Mouse (Mus musculus) bone marrow macrophage, adult 2 months (primary cell): Measurements from ENCODE around the gene Uvrag. TPM values are rescaled to one million over a fixed set of nuclear protein-coding genes. Genes with fewer than 3 reads are reported as not detected.
A peak's percentile ranks its signal among the peaks of the same experiment; 100 is the strongest.

Experiments used
- H3K27ac ChIP-seq: 2 replicates; pipeline ENCODE4 v1.5.1; 2012; ENCODE audit warnings: low read depth, low read length; ENCODE audit not compliant: insufficient read depth
- H3K4me1 ChIP-seq: 2 replicates; pipeline ENCODE4 v1.6.1; 2012; ENCODE audit warnings: low read length; ENCODE audit not compliant: control insufficient read depth, insufficient read depth
- H3K4me3 ChIP-seq: 2 replicates; pipeline ENCODE4 v1.5.1; 2012; ENCODE audit warnings: mild to moderate bottlenecking, low read length, moderate library complexity; ENCODE audit not compliant: insufficient read depth
- CTCF ChIP-seq: IDR thresholded peaks from 2 replicates; pipeline ENCODE4 v1.5.1; 2012; ENCODE audit warnings: low read depth, mild to moderate bottlenecking, low read length, moderate library complexity
- POLR2A ChIP-seq: IDR thresholded peaks from 2 replicates; pipeline ENCODE4 v1.6.1; 2012; ENCODE audit warnings: mild to moderate bottlenecking, low read depth, low read length, borderline replicate concordance
- polyA plus RNA-seq: library from polyadenylated mRNA; stranded (reverse); fragments of >200 nt; gene quantifications from 2 replicates; pipeline ENCODE4 v1.2.4, GENCODE M21; 2012; ENCODE audit not compliant: missing spikeins, insufficient read depth, insufficient read length

Uvrag gene
- polyA plus RNA-seq, 1 experiment: 61.3 TPM

- H3K4me3 ChIP-seq: no peak overlapping the region
- H3K4me1 ChIP-seq: no peaks in the 10 kb centered on the region
- TF ChIP-seq CTCF (no peak), POLR2A (no peak)
- no peak overlapping the region for H3K27ac ChIP-seq
Observed at GRCm38 (mm10) chr7:98852950-98853650, 287.8 kb downstream of the Uvrag start.

GRCm38 (mm10) chr7:98851220-98851619 lies 289.7 kb downstream of the Uvrag start:
- H3K4me1 ChIP-seq: no peaks in the 10 kb centered on the region
- H3K4me3 ChIP-seq: no peak overlapping the region
- TF ChIP-seq POLR2A (no peak), CTCF (no peak)
- no peak overlapping the region for H3K27ac ChIP-seq

- TF ChIP-seq POLR2A (no peak), CTCF (no peak)
- H3K4me1 ChIP-seq: no peaks in the 10 kb centered on the region
- H3K27ac ChIP-seq: no peak overlapping the region
- H3K4me3 ChIP-seq: no peak overlapping the region
Observed at GRCm38 (mm10) chr7:98850388-98850787, 290.6 kb downstream of the Uvrag start.

GRCm38 (mm10) chr7:98848899-98849640 lies 291.9 kb downstream of the Uvrag start:
- TF ChIP-seq POLR2A (no peak), CTCF (no peak)
- Histone ChIP-seq H3K4me3 (no peak overlapping the region), H3K4me1 (no peaks in the 10 kb centered on the region), H3K27ac (no peak overlapping the region)

GRCm38 (mm10) chr7:98843649-98844048 lies 297.3 kb downstream of the Uvrag start:
- TF ChIP-seq POLR2A: no peak
- TF ChIP-seq CTCF: no peak
- H3K27ac ChIP-seq: no peak overlapping the region
- no peak overlapping the region for H3K4me3 ChIP-seq
- H3K4me1 ChIP-seq: peaks cover 4% of the 10 kb centered on the region; the same call in 1 of the 2 replicates

GRCm38 (mm10) chr7:98842997-98843396 lies 297.9 kb downstream of the Uvrag start:
- H3K27ac ChIP-seq: no peak overlapping the region
- H3K4me3 ChIP-seq: no peak overlapping the region
- TF ChIP-seq POLR2A (no peak), CTCF (no peak)
- peaks cover 4% of the 10 kb centered on the region; the same call in 1 of the 2 replicates for H3K4me1 ChIP-seq

- no peak overlapping the region for H3K4me3 ChIP-seq
- no peak overlapping the region for H3K27ac ChIP-seq
- no peak for TF ChIP-seq POLR2A
- no peak for TF ChIP-seq CTCF
- peaks cover 4% of the 10 kb centered on the region; the same call in 1 of the 2 replicates for H3K4me1 ChIP-seq
Observed at GRCm38 (mm10) chr7:98841802-98842201, 299.1 kb downstream of the Uvrag start.

- peaks cover 6% of the 10 kb centered on the region; the same call in 1 of the 2 replicates for H3K4me1 ChIP-seq
- no peak overlapping the region for H3K27ac ChIP-seq
- TF ChIP-seq POLR2A (no peak), CTCF (no peak)
- no peak overlapping the region for H3K4me3 ChIP-seq
Observed at GRCm38 (mm10) chr7:98840771-98841170, 300.2 kb downstream of the Uvrag start.

- no peak overlapping the region for H3K27ac ChIP-seq
- no peak for TF ChIP-seq CTCF
- TF ChIP-seq POLR2A: no peak
- H3K4me1 ChIP-seq: peaks cover 6% of the 10 kb centered on the region; the same call in 1 of the 2 replicates
- peak overlapping the region; percentile 28 for H3K4me3 ChIP-seq
Observed at GRCm38 (mm10) chr7:98839312-98839711, 301.6 kb downstream of the Uvrag start.

- H3K4me1 ChIP-seq: peaks cover 6% of the 10 kb centered on the region; the same call in 1 of the 2 replicates
- H3K27ac ChIP-seq: no peak overlapping the region
- H3K4me3 ChIP-seq: peak overlapping the region; percentile 28
- TF ChIP-seq CTCF (no peak), POLR2A (no peak)
Observed at GRCm38 (mm10) chr7:98838729-98839141, 302.2 kb downstream of the Uvrag start.
